Mouse (Mus musculus): ENCODE results near the gene Tnip3. TPM values are rescaled to one million over a fixed set of nuclear protein-coding genes. Genes with fewer than 3 reads are reported as not detected.
A peak's percentile ranks its signal among the peaks of the same experiment; 100 is the strongest.

The Tnip3 gene
- polyA plus RNA-seq, 1 experiment from 2014 or later: not detected

- Histone ChIP-seq H3K4me2 (0 out of 2 replicates have a peak overlapping the region, but pooled peaks have one; percentile 21), H3K27me3 (0 out of 2 replicates have a peak, but pooled peaks cover 5% of the 10 kb centered on the region)
- 30% methylated on average over 2 of the region's 2 CpGs for WGBS
These were observed 144.9 kb downstream of the Tnip3 start for GRCm38 (mm10) chr6:65669971-65670370.

GRCm38 (mm10) chr6:65670981-65671411 lies 145.9 kb downstream of the Tnip3 start:
- ATAC-seq (ENCODE audit: low FRiP score): peak; percentile 59

More at GRCm38 (mm10) chr6:65669971-65670370, 144.9 kb downstream of the Tnip3 start:
- Histone ChIP-seq H3K27ac (no peak overlapping the region), H3K4me1 (replicated peaks) (peaks cover 22% of the 10 kb centered on the region), H3K4me3 (no peak overlapping the region), H3K36me3 (no peaks in the 10 kb centered on the region), H3K9me3 (no peaks in the 10 kb centered on the region), H3K9ac (no peak overlapping the region)
- ATAC-seq (ENCODE audit: low FRiP score): no peak

DNA sequence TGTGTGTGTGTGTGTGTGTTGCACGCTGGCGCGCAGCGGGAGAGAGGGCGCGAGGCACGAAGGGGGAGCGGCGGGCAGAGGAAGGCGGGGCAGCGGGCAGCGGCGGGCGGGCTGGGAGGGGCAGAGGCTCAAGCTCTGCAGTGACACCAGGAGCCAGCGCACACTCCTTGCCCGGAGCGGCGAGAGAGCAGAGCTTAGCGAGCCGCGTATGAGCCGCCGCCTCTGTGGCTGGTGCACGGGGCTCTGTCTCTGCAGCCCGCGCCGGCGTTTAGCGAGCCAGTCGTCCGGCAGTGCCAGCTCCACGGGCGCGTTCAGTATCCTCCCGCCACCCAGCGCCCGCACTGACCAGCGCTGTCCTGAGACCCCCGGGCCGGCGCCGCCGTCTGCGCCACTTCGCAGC lies 146.3 kb downstream of the Tnip3 start, which contains the start of gene Ndnf:
Gene Ndnf (plus strand): TSS at position 140 of the 400 bp plus-strand sequence.
- WGBS: under 1% methylated on average over 31 of the region's 45 CpGs
- peak; percentile 90 for ATAC-seq (ENCODE audit: low FRiP score)

More at GRCm38 (mm10) chr6:65670981-65671411, 145.9 kb downstream of the Tnip3 start:
- peaks cover 22% of the 10 kb centered on the region for H3K4me1 ChIP-seq (replicated peaks)
- 1% methylated on average over 21 of the region's 21 CpGs for WGBS
- H3K27me3 ChIP-seq: 0 out of 2 replicates have a peak, but pooled peaks cover 5% of the 10 kb centered on the region
- H3K9me3 ChIP-seq: no peaks in the 10 kb centered on the region
- H3K9ac ChIP-seq: peak overlapping the region; percentile 82
- H3K27ac ChIP-seq: peak overlapping the region; percentile 78
- no peaks in the 10 kb centered on the region for H3K36me3 ChIP-seq
- H3K4me3 ChIP-seq: peak overlapping the region; percentile 68
- H3K4me2 ChIP-seq: peak overlapping the region; percentile 94

GRCm38 (mm10) chr6:65672131-65673031 lies 147.3 kb downstream of the Tnip3 start:
- Histone ChIP-seq H3K36me3 (no peaks in the 10 kb centered on the region), H3K4me3 (peak overlapping the region; percentile 68), H3K27me3 (0 out of 2 replicates have a peak, but pooled peaks cover 5% of the 10 kb centered on the region), H3K27ac (peak overlapping the region; percentile 55), H3K4me2 (peak overlapping the region; percentile 94), H3K9me3 (no peaks in the 10 kb centered on the region), H3K4me1 (replicated peaks) (peaks cover 20% of the 10 kb centered on the region), H3K9ac (peak overlapping the region; percentile 82)
- under 1% methylated on average over 57 of the region's 57 CpGs for WGBS
- peak; percentile 50 for ATAC-seq (ENCODE audit: low FRiP score)

More for the DNA sequence above, 146.3 kb downstream of the Tnip3 start, which contains the start of gene Ndnf:
- Histone ChIP-seq H3K4me1 (replicated peaks) (peaks cover 22% of the 10 kb centered on the region), H3K9ac (peak within 1 kb of the TSS; percentile 82), H3K9me3 (no peaks in the 10 kb centered on the region), H3K27me3 (0 out of 2 replicates have a peak, but pooled peaks cover 5% of the 10 kb centered on the region), H3K4me2 (peak within 1 kb of the TSS; percentile 94), H3K27ac (peak within 1 kb of the TSS; percentile 78), H3K36me3 (no peaks in the 10 kb centered on the region), H3K4me3 (peak within 1 kb of the TSS; percentile 68)

Other genes starting within 250 kb of the Tnip3 start
- gene C130060K24Rik, start 144.2 kb upstream of the Tnip3 start, polyA plus RNA-seq (2015; fragmentation: Nextera tagmentation; extraction: Ambion mirVana): 1.3 and 1.7 TPM in 2 replicates
- 8.3 and 11.5 TPM in 2 replicates for gene Ndnf, start 146.3 kb downstream of the Tnip3 start, polyA plus RNA-seq (2015; fragmentation: Nextera tagmentation; extraction: Ambion mirVana)

Data from hindbrain, embryonic 13.5 days (tissue).